Mouse (Mus musculus): Measurements from ENCODE around the gene Dnaja2.

The Dnaja2 gene

GRCm38 (mm10) chr8:85555181-85556145 lies at the start of gene Dnaja2:
Gene Dnaja2 (minus strand): TSS chr8:85555344.
- peak; percentile 91 for DNase-seq

DNA sequence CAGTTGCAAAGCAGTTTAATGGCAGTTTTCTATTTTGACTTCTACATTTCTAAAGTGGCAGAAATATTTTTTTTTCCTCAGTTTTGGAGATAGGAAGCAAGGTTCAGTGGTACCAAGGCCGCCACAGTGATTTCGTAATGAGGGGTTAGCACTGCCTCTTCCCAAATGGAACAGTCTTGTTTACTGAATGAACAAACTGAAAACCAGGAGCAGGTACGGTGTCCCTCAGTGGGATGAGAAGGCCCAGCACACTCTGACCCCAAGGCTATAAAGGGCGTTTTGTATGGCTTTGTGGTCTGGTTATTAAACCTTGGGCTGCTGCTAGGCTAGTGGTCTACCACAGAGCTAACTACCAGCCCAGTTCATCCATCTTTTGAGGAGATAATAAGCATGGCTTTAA lies 49.1 kb upstream of the Dnaja2 start:
- DNase-seq = no peak

- DNase-seq = peak; percentile 73
Measured at GRCm38 (mm10) chr8:85603203-85603895, 48.2 kb upstream of the Dnaja2 start.

DNA sequence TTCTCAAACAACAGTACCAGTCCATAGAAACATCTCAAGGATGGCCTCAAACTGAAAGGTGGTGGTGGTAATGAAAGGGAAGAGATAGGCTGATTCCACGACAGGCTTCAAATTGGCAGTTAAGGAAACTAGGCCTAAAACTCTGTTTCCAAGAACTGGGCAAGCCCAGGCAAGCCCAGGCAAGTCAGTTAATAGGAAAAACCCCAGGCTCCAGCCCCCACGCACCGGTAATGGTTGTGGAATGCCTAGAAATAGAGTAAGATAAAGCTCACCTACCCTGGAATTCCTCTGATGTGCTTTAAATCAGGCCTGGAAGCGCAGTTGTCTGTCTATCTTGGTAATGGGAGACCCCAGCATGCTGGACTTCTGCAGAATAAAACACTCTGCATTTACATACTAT lies 47.6 kb upstream of the Dnaja2 start:
- no peak for DNase-seq

- no peak for DNase-seq
Measured at GRCm38 (mm10) chr8:85601741-85602140, 46.6 kb upstream of the Dnaja2 start.

GRCm38 (mm10) chr8:85597413-85598191 lies 42.5 kb upstream of the Dnaja2 start:
- DNase-seq = no peak

DNA sequence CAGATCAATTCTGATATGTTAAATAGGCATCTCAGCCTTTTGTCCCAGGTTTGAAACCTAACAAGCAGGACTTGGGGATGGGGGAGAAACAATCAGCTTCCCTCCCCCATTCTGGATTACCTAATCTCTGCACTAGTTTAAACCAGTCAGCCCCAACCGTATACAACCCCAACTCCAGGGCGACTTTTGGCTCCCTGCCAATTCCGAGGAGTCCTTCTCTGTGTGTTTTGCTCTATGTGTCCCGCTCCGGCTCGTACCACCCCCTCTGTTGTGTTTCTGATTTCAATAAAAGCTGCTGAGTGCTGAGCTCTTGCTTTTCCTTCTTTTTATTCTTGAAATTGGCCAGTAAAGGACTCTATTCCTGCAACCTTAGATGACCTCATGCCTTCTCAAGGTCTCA lies 40.2 kb upstream of the Dnaja2 start:
- DNase-seq = peak; percentile 33

DNA sequence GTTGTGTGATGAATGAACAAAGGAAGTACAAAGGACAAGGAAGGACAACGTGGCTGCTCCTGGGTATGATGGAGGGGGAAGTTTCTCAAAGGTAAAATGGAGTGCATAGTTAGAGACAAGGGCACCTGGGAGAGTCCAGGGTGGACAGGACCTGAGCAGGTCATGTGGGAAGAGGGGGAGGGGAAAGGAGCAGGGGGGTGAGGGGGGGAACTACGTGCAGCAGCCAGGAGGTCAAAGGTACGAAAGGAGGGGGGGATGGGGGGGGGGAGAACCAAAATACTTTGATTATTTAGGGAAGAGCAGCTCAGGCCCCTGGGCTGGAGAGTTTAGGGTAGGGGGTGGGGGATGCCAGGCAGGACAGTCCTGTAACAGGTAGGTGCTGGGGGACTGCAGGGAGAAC lies 39.8 kb upstream of the Dnaja2 start:
- no peak for DNase-seq

- no peak for DNase-seq
Measured at GRCm38 (mm10) chr8:85593324-85593723, 38.2 kb upstream of the Dnaja2 start.

DNA sequence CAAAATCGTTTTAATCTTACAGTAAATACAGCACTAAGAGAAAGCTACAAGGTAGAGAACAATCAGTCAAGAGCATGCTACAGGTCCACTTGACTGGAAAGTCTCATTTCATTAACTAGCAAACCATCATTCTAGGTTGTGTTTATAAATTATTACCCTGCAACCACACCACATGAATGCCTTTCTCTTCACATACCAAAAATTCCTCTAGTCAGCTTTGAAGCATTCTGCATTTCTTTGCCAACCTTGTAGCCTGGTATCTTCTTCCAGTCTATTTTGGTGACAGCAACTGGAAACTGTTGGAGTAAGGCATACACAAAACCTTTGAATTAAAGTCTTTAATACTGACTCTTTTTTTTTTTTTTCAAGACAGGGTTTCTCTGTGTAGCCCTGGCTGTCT lies 36.4 kb upstream of the Dnaja2 start:
- DNase-seq = no peak

GRCm38 (mm10) chr8:85590258-85590657 lies 35.1 kb upstream of the Dnaja2 start:
- no peak for DNase-seq

DNA sequence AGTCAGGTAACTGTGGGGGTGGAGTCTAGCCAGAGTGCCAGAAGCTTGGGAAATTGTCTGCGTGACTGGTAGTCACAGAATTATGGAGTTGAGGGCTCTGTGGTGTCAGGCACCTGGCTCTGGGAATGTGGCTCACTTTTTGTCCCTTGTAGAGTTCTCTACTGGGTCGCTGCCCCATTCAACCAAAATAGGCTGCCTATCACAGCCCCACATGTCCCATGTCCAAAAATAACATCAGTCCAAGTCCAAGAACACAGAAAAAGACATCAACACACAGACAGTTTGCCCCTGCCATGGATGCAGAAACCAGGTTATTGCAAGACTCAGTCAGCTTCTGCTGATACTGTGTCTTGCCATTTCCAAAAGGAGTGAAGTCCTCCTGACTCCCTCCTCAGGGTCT lies 33.5 kb upstream of the Dnaja2 start:
- DNase-seq = no peak

GRCm38 (mm10) chr8:85577666-85578065 lies 22.5 kb upstream of the Dnaja2 start:
- DNase-seq = no peak

GRCm38 (mm10) chr8:85573972-85574496 lies 18.9 kb upstream of the Dnaja2 start:
- DNase-seq = no peak

DNA sequence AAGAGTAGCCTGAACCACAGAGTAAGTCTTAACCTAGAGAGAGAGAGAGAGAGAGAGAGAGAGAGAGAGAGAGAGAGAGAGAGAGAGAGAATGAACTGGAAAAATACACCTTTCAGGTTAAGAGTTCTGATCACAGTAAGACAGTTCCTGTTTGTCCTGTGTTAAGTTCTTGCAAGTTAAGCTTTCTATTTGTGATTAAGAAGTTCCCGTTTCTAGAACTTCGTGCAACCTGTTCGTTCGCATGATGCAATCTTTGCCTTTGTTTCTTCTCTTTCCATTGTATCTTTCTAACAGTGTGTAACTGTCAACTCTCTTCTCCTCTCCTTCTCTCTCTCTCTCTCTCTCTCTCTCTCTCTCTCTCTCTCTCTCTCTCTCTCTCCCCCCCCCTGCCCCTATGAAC lies 15.3 kb upstream of the Dnaja2 start:
- DNase-seq = no peak

DNA sequence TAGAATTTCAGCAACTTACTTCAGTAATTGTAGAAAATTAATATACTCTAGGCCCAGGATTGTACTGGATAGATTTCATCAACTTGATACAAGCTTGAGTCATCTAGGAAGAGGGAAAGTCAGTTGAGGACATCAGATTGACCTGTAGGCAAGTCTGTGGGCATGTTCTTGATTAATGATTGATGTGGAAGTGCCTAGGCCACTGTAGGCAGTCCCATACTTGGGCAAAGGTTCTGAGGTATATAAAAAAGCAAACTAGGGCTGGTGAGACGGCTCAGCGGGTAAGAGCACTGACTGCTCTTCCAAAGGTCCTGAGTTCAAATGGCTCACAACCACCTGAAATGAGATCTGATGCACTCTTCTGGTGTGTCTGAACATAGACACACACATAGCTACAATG lies 12.7 kb upstream of the Dnaja2 start:
- DNase-seq = no peak

DNA sequence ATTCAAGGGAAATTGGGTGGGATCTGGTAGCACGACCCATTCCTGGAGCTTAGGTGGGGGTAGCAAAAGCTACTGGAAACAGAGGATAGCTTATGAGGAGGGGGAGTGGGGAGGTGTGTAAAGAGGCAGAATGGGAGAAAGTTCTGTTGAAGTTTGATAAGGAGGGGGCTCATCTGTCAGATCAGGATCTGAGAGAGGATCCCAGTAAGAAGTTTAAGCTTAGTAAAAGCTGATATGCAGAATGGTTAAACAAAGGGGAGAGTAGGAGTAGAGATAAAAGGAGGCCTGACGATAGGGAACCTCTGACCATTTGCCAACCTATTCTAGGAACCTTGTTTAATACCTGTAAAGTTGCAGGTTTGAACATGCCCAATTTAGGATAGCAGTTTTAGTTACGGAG lies 10.0 kb upstream of the Dnaja2 start:
- DNase-seq = no peak

DNA sequence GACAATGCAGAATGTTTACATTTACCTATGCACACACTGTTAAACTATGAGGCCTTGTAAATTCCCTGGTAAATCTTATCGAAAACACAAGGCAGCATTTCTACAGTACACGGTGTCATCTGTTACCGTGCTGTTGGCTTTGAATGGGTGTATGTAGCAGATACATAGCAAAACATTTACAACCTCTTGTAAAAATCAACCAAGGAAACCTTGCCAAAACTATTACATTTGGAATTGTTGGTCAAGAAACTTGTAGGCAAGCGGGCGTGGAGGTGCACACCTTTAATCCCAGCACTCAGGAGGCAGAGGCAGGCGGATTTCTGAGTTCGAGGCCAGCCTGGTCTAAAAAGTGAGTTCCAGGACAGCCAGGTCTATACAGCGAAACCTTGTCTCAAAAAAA lies 8.2 kb upstream of the Dnaja2 start:
- DNase-seq = no peak

GRCm38 (mm10) chr8:85559966-85560365 lies 4.8 kb upstream of the Dnaja2 start:
- DNase-seq = no peak

DNA sequence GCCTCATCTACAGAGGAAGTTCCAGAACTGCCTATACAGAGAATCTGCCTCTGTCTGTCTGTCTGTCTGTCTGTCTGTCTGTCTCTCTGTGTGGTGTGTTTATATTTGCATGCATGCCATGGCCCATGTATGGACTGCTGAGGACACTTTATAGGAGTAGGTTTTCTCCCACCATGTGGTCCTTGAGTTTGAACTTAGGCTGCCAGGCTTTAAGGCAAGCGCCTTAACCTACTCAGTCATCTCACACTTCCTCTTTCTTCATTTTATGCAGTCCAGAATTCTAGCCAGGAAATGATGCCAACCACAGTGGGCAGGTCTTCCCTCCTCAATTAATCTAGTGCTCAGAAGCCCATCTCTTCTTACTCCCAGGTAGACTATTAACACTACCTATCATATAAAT lies 4.1 kb upstream of the Dnaja2 start:
- DNase-seq = no peak

- no peak for DNase-seq
Measured at GRCm38 (mm10) chr8:85557601-85557986, 2.5 kb upstream of the Dnaja2 start.

GRCm38 (mm10) chr8:85556986-85557600 lies 1.9 kb upstream of the Dnaja2 start:
- no peak for DNase-seq
